Mouse (Mus musculus) heart, adult 2 months (tissue): Measurements from ENCODE around the gene Crygb.
A peak's percentile ranks its signal among the peaks of the same experiment; 100 is the strongest.

Experiments
- CTCF ChIP-seq: fragments of 200-600 bp; IDR thresholded peaks from 2 replicates; pipeline ENCODE4 v1.8.1; 2022; ENCODE audit warnings: antibody characterized with exemption, mild to moderate bottlenecking, moderate library complexity
- POLR2A ChIP-seq: fragments of 200-500 bp; IDR thresholded peaks from 2 replicates; pipeline ENCODE4 v1.6.1; 2011; ENCODE audit warnings: mild to moderate bottlenecking, low read depth, low read length, control low read depth; ENCODE audit not compliant: insufficient read depth

- peak; percentile 55 for TF ChIP-seq CTCF
- TF ChIP-seq POLR2A: no peak
These were observed 6.5 kb downstream of the Crygb start for GRCm38 (mm10) chr1:65075607-65076006.
